Mouse (Mus musculus) urinary bladder, postnatal 36 days (tissue): ENCODE measurements around the gene Cracr2b.

ENCODE experiments used
- DNase-seq, 2 experiments: peaks; one replicate each; pipeline ENCODE4 v3.0.0; 2022; ENCODE audit warnings: low spot score in 2 of 2, mixed read lengths in 1 of 2

Gene Cracr2b

DNA sequence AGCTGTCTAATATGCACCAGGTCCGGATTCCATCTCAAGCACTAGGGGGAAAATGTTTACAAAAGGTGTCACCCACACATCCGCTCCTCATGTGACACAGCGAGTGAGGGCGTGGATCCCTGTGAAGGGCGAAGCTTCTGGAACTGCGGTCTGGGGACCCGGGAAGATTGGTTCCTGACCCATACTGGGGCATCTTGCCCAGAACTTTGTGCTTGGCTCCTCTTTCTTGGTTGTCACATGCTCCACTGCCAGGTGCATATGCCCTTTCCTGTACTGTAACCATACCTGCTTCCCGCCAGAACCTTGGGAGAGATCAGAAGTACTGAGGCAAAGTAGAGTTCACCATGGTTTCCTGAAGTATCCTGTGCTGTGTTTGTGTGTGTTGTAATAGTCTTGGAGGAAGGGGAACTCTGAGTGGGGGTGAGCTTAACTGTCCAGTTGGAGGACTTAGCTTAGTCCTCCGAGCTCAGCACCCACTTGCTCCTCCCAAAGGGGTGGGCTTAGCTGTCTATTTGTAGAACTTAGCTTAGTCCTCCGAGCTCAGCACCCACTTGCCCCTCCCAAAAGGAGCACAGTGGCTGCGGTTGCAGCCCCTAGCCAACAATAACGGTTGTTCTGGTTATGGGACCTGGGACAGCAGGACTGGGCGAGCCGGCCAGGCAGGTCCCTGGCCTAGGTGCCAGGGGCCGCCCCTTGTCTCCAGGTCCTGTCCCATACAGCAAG is at the start of gene Cracr2b:
TSS of gene Cracr2b (plus strand) at position 704 of the 723 bp plus-strand sequence.
- peak in 1 of 2 experiments; percentile 44 for DNase-seq

DNA sequence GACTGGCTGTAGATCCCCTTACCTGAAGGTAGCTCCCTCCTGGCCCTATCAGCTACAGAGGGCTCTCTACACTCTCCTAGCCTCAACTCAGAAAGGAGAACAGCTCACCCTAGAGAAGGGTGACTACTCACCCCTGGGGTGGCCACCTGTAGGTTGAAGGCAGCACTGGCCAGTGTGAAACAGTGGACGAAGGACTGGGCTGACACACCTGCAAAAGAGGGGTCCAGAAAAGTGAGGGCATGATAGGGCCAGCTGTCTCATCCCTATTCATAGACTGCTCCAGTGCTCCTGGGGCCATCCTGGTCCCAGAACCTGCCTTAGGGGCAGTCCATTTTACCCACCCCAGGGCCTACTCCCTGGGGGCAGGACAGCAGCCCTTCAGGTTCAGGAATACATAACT is 49.2 kb upstream of the Cracr2b start:
- no peak for DNase-seq

- no peak for DNase-seq
These were observed 47.6 kb upstream of the Cracr2b start for GRCm38 (mm10) chr7:141413331-141413730.

DNA sequence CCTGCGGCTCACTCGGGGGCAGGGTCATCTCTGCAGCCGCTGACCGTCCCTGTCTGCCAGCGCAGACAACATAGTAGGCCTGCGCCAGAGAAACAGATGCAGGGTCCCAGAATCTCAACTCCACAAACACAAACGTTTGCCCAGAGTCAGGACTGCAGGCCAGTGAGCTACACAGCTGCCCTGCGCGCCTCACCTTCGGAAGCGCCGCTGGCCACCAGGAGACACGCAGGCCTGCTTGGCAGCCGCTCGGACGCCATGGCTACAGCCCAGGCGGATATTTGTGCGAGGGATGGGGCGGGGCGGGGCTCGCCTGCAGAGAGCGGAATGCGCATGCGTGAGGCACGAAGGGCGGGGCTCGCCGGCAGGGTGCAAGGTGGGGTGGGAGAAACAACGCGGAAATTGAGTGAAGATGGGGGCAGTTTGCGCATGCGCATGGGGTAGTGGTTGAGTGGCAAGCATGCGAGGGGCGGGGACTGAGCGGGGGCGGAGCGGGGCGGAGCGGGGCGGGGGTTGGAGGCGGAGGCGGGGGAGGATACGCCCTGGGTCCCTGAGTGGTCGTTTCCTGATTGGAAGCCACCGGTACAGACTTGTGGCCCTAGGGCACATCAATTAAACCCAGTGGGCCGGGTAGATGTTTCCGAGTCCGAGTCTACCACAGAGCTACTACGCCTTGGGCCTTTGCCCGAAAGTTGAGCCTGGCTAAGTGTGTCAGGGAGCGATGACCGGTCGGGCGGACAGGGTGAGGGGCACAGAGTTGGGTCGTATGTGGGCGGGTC is 46.9 kb upstream of the Cracr2b start, which contains the start of gene Gatd1:
TSS of gene Gatd1 (minus strand) at position 328 of the 776 bp plus-strand sequence.
- peak; percentile 98 to 100 for DNase-seq

GRCm38 (mm10) chr7:141416144-141416841 is 44.6 kb upstream of the Cracr2b start:
- no peak for DNase-seq

GRCm38 (mm10) chr7:141417731-141418681 is 42.9 kb upstream of the Cracr2b start:
- no peak for DNase-seq

- no peak for DNase-seq
These were observed 41.9 kb upstream of the Cracr2b start for GRCm38 (mm10) chr7:141418970-141419369.

DNA sequence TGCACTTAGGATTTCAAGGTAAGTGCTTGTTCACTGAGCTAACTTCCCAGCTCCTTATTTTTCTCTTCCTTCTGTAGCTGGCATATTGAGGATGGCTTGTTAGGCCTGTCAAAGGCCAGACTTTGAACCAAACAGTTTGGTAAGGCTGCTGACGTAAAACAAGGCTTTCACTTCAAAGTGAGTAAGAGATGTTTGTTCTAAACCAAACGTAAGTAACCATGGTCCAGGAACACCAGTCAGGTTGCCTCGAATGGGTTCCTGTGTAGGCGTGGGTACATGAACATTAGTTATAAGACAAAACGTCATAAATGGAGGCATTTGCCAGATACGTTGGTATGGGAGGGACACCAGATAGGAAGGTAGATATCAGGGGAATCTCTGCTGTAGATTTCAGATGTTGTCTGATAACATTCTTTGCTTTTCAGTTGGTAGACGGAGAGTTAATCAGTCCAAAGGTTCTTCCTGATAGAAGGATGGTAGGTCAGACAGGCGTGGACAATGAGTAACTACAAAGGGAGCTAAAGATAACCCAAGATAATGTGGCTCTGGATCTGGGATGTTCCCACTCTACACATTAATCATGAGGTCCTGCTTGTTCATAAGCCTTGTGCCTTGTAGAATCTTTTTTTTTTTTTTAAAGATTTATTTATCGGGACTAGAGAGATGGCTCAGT is 40.7 kb upstream of the Cracr2b start:
- DNase-seq = no peak

- no peak for DNase-seq
These were observed 37.1 kb upstream of the Cracr2b start for GRCm38 (mm10) chr7:141423811-141424210.

DNA sequence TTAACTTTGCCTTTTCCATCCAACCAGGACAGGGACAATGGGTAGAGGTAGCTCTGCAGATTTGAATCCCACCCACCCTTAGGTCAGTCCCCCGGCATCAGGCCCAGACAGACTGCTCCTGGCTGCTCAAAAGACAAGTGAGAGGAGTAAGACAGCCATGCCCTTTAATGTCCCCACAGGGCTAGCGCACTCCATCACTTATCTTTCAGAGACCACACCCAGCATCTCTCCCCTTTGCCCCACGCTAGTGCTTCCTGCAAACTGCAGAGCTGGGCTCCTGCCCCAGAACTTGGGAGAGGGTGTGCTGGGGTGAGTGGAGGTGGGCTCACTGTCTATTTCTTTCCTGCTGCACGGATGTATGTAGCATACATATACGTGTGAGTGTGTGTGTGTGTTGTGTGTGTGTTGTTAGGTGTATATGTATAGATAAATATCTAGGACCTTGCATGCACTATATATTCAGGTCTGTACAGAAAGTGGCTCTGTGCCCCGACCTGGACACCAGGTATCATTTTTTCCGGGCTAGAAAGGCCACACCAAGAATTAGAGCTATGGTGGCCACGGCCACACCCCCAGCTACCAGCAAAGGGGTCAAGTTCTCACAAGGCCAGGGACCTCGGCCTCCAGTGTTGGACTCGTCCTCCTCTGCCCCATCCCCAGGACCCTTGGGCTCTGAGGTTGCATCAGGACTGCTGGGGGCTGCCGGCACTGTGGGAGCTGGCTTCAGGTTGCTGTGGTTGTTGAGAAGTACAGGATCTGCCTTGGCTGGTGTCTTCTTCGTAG is 33.8 kb upstream of the Cracr2b start:
- no peak for DNase-seq

DNA sequence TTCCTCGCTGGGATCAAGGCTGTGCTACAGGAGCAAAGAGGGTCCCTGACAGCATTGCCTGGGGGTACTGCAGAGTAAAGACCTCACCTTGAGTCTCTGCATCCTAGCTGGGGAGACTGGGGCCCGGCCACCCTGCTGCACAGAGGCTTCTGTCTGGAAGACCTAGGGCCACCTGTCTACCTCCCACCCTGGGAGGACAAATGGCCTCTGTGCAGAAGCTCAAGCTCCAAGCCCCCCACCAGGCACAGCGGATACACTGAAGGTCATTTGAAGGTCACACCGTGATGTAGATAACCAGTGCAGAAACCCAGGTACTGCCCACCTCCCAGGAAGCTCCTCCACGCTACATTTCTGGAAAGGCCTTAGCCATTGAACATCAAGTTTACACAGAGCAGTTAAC is 32.2 kb upstream of the Cracr2b start:
- no peak for DNase-seq

DNA sequence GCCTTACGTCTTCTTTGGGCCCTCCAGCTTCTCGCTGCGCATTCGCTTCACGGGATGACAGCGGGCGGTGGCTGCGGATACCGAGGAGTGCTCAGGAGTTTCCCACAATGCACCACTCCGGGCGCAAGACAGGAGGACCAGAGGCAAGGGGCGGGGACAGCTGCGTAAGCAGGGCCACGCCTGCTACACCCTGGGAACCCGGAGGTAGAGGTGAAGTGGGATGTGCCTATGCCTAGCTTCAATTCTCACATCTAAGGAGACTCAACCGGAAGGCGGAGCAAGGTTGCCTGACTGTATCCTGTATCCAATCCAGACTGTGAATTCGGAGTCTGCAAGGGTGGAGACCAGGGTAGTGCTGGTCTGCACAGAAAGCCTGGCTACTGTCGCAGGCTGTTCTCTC is 31.6 kb upstream of the Cracr2b start, which contains the start of gene Cend1:
TSS of gene Cend1 (minus strand) at position 182 of the 400 bp plus-strand sequence.
- no peak for DNase-seq

- DNase-seq = no peak
These were observed 30.9 kb upstream of the Cracr2b start for GRCm38 (mm10) chr7:141429840-141430584.

DNA sequence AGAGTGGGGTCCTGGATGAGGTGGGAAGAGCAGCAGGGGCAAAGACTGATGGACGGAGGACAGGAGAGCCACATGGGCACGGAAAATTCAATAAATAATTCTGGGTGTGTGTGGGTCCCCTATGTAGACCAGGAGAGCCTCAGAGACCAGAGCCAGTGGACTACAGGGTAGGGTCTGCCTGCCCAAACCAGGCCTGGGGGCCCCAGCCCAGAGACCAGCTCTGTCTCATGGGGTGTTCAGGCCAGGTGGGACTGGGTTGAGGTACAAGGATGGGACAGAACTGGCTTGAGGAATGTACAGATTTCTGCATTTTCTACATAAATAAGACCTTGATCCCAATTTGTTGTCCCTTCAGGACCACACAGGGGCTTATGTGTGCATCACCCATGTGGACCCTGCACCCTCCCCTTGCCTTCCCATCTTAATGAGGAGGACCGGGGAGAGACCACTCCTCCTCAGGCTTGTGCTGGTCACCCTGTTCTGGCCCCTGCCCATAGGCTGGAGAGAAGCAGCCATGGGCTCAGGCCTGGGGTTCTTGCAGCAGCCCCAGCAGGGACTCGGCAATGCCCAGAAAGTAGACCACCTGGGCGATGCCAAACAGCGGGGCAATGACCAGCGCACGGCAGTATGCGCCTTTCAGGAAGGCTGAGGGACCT is 30.2 kb upstream of the Cracr2b start:
- no peak for DNase-seq

GRCm38 (mm10) chr7:141431434-141432185 is 29.3 kb upstream of the Cracr2b start:
- no peak for DNase-seq

GRCm38 (mm10) chr7:141432186-141432611 is 28.7 kb upstream of the Cracr2b start:
- no peak for DNase-seq

DNA sequence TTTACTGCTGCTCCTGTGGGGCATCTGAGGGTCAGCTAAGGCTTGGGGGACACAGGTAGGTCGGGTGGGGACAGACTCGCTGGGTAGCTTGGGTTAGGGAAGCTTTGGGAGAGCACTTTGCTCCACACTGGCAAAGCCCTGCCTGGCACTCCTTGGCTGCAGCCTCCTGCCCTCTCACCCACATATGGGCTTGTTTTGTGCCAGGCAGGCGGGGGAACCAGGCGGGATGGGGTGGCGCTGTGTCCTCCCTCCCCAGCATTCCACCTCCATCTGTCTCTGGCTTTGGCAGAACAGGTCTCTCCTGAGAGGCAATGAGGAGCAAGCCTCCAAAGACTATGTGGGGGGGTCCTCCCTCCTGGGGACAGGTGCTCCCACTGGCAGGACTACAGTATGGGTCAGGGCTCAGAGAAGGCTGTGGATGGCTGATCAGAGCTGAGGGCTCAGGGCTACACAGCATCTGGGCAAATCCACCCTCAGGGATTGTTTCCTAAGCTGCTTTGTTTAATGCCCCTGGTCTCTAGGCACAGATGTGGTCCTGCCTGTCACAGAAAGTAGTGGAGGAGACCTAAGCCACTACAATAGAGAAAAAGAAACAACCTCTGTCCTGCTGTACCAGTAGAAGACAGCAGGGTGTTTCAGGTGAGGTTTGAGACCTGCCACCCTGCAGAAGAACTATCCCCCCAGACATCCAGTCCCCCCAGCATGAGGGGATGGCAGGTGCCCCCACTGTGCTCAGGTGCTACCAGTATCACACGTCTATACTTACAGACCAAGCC is 28.0 kb upstream of the Cracr2b start:
- DNase-seq = peak in 1 of 2 experiments; percentile 83
